Mouse (Mus musculus): ENCODE measurements at regions not wholly inside any gene's neighbourhood (a gene's known extent, or its start where the extent isn't known, plus 50 kb on each side); places are given as distances from the start of the nearest gene placed in this dataset.

- TF ChIP-seq ZNF384 (IDR thresholded peaks at IDR 0.05; ENCODE audit: low read depth, low read length) (no peak), HCFC1 (IDR thresholded peaks at IDR 0.05; ENCODE audit: borderline replicate concordance, insufficient read depth, low read length) (no peak), MAFK (IDR thresholded peaks at IDR 0.05; ENCODE audit: insufficient read depth, low read depth, low read length) (no peak)
Measured at GRCm38 (mm10) chr6:107350503-107350902, 179.1 kb upstream of the Lrrn1 start.
